Comparison of ENCODE assay signal across 7 mouse cellular contexts in genomic region chr3:135690568-135691190, GRCm38 (mm10). TPM values are rescaled to one million over a fixed set of nuclear protein-coding genes. Genes with fewer than 3 reads are reported as not detected.
A peak's percentile ranks its signal among the peaks of the same experiment; 100 is the strongest.
DNase-seq lines count a peak whose midpoint lies in the region; ATAC-seq lines count a peak whose summit lies in the region.

No protein-coding gene starts in this region.

- peak overlapping the region; percentile 89 for H3K27ac ChIP-seq in brown adipose tissue, adult 24 weeks (replicated peaks; ENCODE audit: low read depth, low read length)
- peak overlapping the region; percentile 83 for H3K27ac ChIP-seq in forebrain, embryonic 16.5 days (ENCODE audit: low read length)
- H3K27ac ChIP-seq in hindbrain, embryonic 10.5 days, result peak overlapping the region; percentile 98
- H3K27ac ChIP-seq in limb, embryonic 10.5 days, result peak overlapping the region; percentile 99
- peak overlapping the region; percentile 98 for H3K27ac ChIP-seq in midbrain, embryonic 10.5 days (replicated peaks)

- peak overlapping the region; percentile 91 for H3K9ac ChIP-seq in forebrain, embryonic 16.5 days (replicated peaks; ENCODE audit: low read depth, low read length)

- peaks cover 14% of the 10 kb centered on the region for H3K4me1 ChIP-seq in brown adipose tissue, adult 24 weeks (ENCODE audit: control insufficient read depth, insufficient read depth, insufficient read length, low read length)
- H3K4me1 ChIP-seq in forebrain, embryonic 16.5 days (replicated peaks; ENCODE audit: control insufficient read depth, insufficient read depth, low read length), result peaks cover 12% of the 10 kb centered on the region
- H3K4me1 ChIP-seq in hindbrain, embryonic 10.5 days (replicated peaks), result peaks cover 44% of the 10 kb centered on the region
- H3K4me1 ChIP-seq in limb, embryonic 10.5 days, result peaks cover 42% of the 10 kb centered on the region
- peaks cover 42% of the 10 kb centered on the region for H3K4me1 ChIP-seq in midbrain, embryonic 10.5 days

- under 1% methylated on average over 34 of the region's 47 CpGs for WGBS in forebrain, embryonic 16.5 days
- under 1% methylated on average over 47 of the region's 47 CpGs for WGBS in hindbrain, embryonic 10.5 days
- 5% methylated on average over 47 of the region's 47 CpGs for WGBS in limb, embryonic 10.5 days
- under 1% methylated on average over 47 of the region's 47 CpGs for WGBS in midbrain, embryonic 10.5 days

- peak overlapping the region; percentile 99 for H3K4me3 ChIP-seq in brown adipose tissue, adult 24 weeks (ENCODE audit: insufficient read depth, low read depth, low read length)
- peak overlapping the region; percentile 84 for H3K4me3 ChIP-seq in forebrain, embryonic 16.5 days (replicated peaks; ENCODE audit: low read length)
- peak overlapping the region; percentile 92 for H3K4me3 ChIP-seq in hindbrain, embryonic 10.5 days
- peak overlapping the region; percentile 85 for H3K4me3 ChIP-seq in limb, embryonic 10.5 days
- peak overlapping the region; percentile 88 for H3K4me3 ChIP-seq in midbrain, embryonic 10.5 days

- DNase-seq in NIH3T3 (ENCODE audit: low read depth), result peak; percentile 71
- peak; percentile 72 for DNase-seq in hindbrain, embryonic 10.5 days (ENCODE audit: low spot score)
- peak; percentile 78 for DNase-seq in limb, embryonic 10.5 days (ENCODE audit: low spot score)
- peak; percentile 73 for DNase-seq in midbrain, embryonic 10.5 days (ENCODE audit: low spot score)
- DNase-seq in spleen, postnatal 10 days (ENCODE audit: low spot score in 2 of 2), result peak; percentile 55 to 57

- H3K9me3 ChIP-seq in forebrain, embryonic 16.5 days (ENCODE audit: control insufficient read depth, low read length), result no peaks in the 10 kb centered on the region
- peaks cover 5% of the 10 kb centered on the region for H3K9me3 ChIP-seq in hindbrain, embryonic 10.5 days
- no peaks in the 10 kb centered on the region for H3K9me3 ChIP-seq in limb, embryonic 10.5 days (replicated peaks)
- peaks cover 12% of the 10 kb centered on the region for H3K9me3 ChIP-seq in midbrain, embryonic 10.5 days (replicated peaks)

- no peaks in the 10 kb centered on the region for H3K27me3 ChIP-seq in forebrain, embryonic 16.5 days (replicated peaks; ENCODE audit: control insufficient read depth, insufficient read depth, low read length)
- H3K27me3 ChIP-seq in hindbrain, embryonic 10.5 days (ENCODE audit: insufficient read depth, poor library complexity, severe bottlenecking), result no peaks in the 10 kb centered on the region
- H3K27me3 ChIP-seq in limb, embryonic 10.5 days (ENCODE audit: low read depth, poor library complexity, severe bottlenecking), result peaks cover 14% of the 10 kb centered on the region
- peaks cover 8% of the 10 kb centered on the region for H3K27me3 ChIP-seq in midbrain, embryonic 10.5 days (ENCODE audit: low read depth, poor library complexity, severe bottlenecking)

- H3K36me3 ChIP-seq in forebrain, embryonic 16.5 days (ENCODE audit: control insufficient read depth, insufficient read depth), result peaks cover 2% of the 10 kb centered on the region; the same call in 1 of the 2 replicates
- H3K36me3 ChIP-seq in hindbrain, embryonic 10.5 days, result peaks cover 9% of the 10 kb centered on the region
- H3K36me3 ChIP-seq in limb, embryonic 10.5 days, result peaks cover 6% of the 10 kb centered on the region
- H3K36me3 ChIP-seq in midbrain, embryonic 10.5 days, result peaks cover 14% of the 10 kb centered on the region

- H3K4me2 ChIP-seq in forebrain, embryonic 16.5 days (ENCODE audit: low read length), result peak overlapping the region; percentile 65

- peak; percentile 65 for ATAC-seq in forebrain, embryonic 16.5 days

RNA-seq across cellular contexts. Expression of gene Nfkb1, which starts 0.7 kb away (rescaled TPM):
- 15.7 and 23.0 TPM in 2 replicates for polyA plus RNA-seq in brown adipose tissue, adult 24 weeks (2012; ENCODE audit: insufficient read depth, insufficient read length, missing spikeins)
- polyA plus RNA-seq in forebrain, embryonic 16.5 days (2015; fragmentation: Nextera tagmentation; extraction: Ambion mirVana), result 6.6 and 7.1 TPM in 2 replicates
- polyA plus RNA-seq in hindbrain, embryonic 10.5 days (2016; fragmentation: Nextera tagmentation; extraction: Ambion mirVana), result 9.4 and 11.1 TPM in 2 replicates
- 10.7 and 12.0 TPM in 2 replicates for polyA plus RNA-seq in limb, embryonic 10.5 days (2016; fragmentation: Nextera tagmentation; extraction: Ambion mirVana)
- polyA plus RNA-seq in midbrain, embryonic 10.5 days (2016; fragmentation: Nextera tagmentation; extraction: Ambion mirVana), result 9.0 and 10.6 TPM in 2 replicates

Comparison
In these comparisons a context has a peak if more than half of its experiments do, and no peak if none do; other contexts are left out.
1. Peak in every context shown above with its lines: DNase-seq, ATAC-seq, H3K4me3 ChIP-seq and H3K27ac ChIP-seq.